Mouse (Mus musculus): ENCODE data around the gene Rtel1. TPM values are rescaled to one million over a fixed set of nuclear protein-coding genes. Genes with fewer than 3 reads are reported as not detected.

The Rtel1 gene
- 31.5 TPM for polyA plus RNA-seq (2014; fragmentation: Illumina TruSeq; extraction: RNeasy Lipid Tissue Mini Kit (QIAGEN cat#74804); ENCODE audit: low read depth, low replicate concordance)

DNA sequence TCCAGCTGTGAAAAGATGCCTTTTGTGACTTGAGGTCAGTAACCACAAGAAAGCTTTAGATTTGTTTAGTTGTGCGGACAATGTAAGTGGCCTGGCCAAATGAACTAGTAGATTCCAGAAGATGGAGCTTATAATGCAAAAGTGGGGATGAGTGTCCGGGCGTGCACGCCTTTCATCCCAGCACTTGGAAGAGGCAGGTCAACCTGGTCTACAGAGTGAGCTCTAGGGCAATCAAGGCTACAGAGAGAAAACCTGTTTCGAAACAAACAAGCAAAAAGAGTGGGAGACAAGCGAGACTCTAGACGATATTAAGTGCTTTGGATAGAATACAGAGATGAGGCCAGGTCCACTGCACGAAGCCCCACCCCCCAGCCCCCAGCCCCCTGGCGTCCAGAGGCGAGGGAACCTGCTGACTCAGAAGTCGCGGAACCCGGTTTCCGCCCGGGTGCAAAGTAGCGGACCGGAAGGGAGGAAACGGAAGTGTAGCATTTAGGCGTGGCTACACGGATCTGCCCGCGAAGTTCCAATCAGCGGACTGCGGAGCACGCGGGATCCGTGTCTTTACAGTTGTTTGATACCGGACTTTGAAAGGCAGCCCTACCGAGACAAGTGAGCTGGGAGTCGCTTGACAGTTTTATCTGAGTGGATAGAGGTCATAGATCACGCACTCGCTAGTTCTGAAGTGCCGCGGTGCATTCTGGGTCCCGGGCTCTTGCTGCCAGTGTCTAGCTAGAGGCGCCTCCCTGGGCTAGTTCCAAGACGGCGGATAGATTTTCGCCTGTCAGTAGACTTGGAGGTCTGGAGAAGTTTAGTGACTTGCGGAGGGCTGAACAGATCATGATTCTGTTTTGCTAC, at the start of gene Rtel1:
TSS of gene Rtel1 (plus strand) at position 492 of the 855 bp plus-strand sequence.

DNA sequence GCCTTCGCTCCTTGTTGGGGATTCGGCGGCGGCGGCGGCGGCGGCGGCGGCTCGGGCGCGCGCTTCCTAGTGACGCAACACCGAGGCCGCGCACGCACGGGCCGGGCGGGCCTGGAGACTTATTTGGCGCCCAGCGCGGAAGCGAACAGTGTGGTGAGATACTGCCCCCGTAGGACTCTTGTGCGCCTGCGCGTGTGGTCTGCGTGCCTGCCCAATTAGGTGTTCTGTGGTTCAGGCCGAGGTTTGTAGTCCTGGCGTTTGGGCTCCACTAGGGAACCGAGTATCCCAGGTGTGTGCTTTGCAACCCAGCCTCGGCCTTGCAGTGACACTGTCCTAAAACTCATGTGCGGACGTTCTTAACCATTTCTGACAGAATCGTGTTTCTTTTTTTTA, 31.6 kb upstream of the Rtel1 start, which contains the start of gene Gmeb2:
TSS of gene Gmeb2 (minus strand) at position 78 of the 393 bp plus-strand sequence.

DNA sequence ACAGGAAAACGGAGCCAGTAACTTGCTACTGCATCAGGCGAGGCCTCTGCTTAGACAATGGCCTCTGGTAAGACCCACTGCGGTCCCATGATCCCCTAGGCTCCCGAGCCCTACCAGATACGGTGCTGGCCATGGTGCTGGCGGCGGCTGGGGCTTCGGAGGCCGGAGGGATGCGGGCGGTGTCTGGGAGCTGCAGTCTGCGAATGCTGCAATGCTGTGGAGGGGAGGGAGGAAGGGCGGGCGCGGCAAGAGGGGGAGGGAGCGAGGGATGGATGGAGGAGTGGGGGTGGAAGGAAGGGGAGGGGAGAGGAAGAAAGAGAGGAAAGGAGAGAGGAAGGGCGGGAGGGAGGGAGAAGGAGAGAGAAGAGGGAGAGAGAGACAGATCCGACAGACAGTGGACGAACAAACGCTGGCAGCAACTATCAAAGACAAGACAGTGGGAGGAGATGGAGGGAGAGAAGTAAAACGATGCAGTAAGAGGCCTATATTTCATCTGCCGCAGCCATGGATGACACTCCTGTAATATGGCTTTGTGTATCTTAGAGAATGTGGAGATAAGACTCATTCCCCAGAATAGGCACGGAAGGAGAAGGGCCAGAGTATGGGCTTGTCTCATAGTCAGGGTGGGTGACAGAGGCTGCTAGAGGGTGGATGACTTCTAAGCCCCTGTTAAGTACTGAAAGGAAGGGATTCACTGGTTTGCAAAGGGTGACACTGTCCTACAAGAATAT, 5.3 kb upstream of the Rtel1 start, which contains the start of gene Stmn3:
TSS of gene Stmn3 (minus strand) at position 421 of the 731 bp plus-strand sequence.

DNA sequence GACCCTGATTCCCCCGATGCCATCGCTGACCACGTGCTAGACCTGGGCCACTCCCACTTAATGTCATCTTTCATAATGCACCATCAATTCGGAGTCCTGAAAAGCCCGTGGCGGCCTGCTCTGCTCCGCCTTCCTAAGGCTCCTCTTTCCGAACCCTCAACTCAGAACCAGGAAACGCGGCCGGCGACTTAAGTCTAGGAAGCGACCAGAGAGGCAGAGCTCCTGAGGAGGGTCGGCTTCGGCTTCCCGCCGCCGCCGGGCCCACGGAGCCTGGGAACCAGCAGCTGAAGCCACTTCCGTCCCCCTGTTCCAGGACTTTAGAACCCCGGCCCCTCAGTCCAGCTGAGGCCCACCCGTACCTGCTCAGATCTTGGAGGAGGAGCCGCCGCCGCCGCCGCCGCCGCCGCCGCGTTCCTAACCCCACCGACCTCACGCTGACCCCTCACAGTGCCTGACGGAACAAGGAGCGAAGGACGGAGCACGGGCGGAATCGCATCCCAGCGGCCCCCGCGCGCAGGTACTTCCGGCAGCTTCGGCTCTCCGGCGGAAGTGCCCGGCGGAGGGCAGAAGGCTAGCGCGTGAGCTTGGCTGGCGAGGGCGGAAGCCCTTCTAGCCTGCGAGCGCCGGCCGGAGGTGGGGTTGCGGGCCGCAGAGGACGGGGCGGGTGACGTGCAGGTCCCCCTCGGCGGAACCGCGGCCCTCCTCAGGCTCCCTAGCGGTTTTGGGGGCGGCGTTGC, 45.5 kb downstream of the Rtel1 start, which contains the start of the genes Zgpat and Arfrp1:
TSS of gene Zgpat (plus strand) at position 69 of the 737 bp plus-strand sequence.
TSS of gene Arfrp1 (minus strand) at position 545 of the 737 bp plus-strand sequence.

DNA sequence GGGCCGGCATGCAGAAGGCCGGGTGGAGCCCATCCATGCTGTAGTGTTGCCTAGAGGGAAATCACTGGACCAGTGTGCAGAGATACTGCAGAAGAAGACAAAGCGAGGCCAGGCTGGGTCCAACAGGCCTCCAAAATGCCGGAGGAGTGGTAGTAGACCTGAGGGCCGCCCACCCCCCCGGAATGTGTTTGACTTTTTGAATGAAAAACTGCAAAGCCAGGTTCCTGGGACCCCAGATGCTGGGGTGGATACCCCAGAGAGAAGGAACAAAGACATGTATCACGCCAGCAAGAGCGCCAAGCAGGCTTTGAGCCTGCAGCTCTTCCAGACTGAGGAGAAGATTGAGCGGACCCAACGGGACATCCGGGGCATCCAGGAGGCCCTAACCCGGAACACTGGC, 60.2 kb downstream of the Rtel1 start, which contains the start of gene Lime1:
TSS of gene Lime1 (plus strand) at position 301 of the 400 bp plus-strand sequence.

Other genes starting within 250 kb of the Rtel1 start
- 0.16 TPM for gene Kcnq2, start 184.4 kb upstream of the Rtel1 start, polyA plus RNA-seq (2014; fragmentation: Illumina TruSeq; extraction: RNeasy Lipid Tissue Mini Kit (QIAGEN cat#74804); ENCODE audit: low read depth, low replicate concordance)
- gene Eef1a2, start 162.7 kb upstream of the Rtel1 start, polyA plus RNA-seq (2014; fragmentation: Illumina TruSeq; extraction: RNeasy Lipid Tissue Mini Kit (QIAGEN cat#74804); ENCODE audit: low read depth, low replicate concordance): not detected
- gene Ppdpf, start 132.5 kb upstream of the Rtel1 start, polyA plus RNA-seq (2014; fragmentation: Illumina TruSeq; extraction: RNeasy Lipid Tissue Mini Kit (QIAGEN cat#74804); ENCODE audit: low read depth, low replicate concordance): 69.1 TPM
- not detected for gene Ptk6, start 117.0 kb upstream of the Rtel1 start, polyA plus RNA-seq (2014; fragmentation: Illumina TruSeq; extraction: RNeasy Lipid Tissue Mini Kit (QIAGEN cat#74804); ENCODE audit: low read depth, low replicate concordance)
- gene Srms, start 106.6 kb upstream of the Rtel1 start, polyA plus RNA-seq (2014; fragmentation: Illumina TruSeq; extraction: RNeasy Lipid Tissue Mini Kit (QIAGEN cat#74804); ENCODE audit: low read depth, low replicate concordance): 0.67 TPM
- 3.9 TPM for gene Fndc11, start 99.7 kb upstream of the Rtel1 start, polyA plus RNA-seq (2014; fragmentation: Illumina TruSeq; extraction: RNeasy Lipid Tissue Mini Kit (QIAGEN cat#74804); ENCODE audit: low read depth, low replicate concordance)
- 6.7 TPM for gene Helz2, start 77.7 kb upstream of the Rtel1 start, polyA plus RNA-seq (2014; fragmentation: Illumina TruSeq; extraction: RNeasy Lipid Tissue Mini Kit (QIAGEN cat#74804); ENCODE audit: low read depth, low replicate concordance)
- 11.4 TPM for gene Gmeb2, start 31.7 kb upstream of the Rtel1 start, polyA plus RNA-seq (2014; fragmentation: Illumina TruSeq; extraction: RNeasy Lipid Tissue Mini Kit (QIAGEN cat#74804); ENCODE audit: low read depth, low replicate concordance)
- gene Stmn3, start 5.2 kb upstream of the Rtel1 start, polyA plus RNA-seq (2014; fragmentation: Illumina TruSeq; extraction: RNeasy Lipid Tissue Mini Kit (QIAGEN cat#74804); ENCODE audit: low read depth, low replicate concordance): not detected
- 31.6 TPM for gene Zgpat, start 45.2 kb downstream of the Rtel1 start, polyA plus RNA-seq (2014; fragmentation: Illumina TruSeq; extraction: RNeasy Lipid Tissue Mini Kit (QIAGEN cat#74804); ENCODE audit: low read depth, low replicate concordance)
- 46.8 TPM for gene Arfrp1, start 45.7 kb downstream of the Rtel1 start, polyA plus RNA-seq (2014; fragmentation: Illumina TruSeq; extraction: RNeasy Lipid Tissue Mini Kit (QIAGEN cat#74804); ENCODE audit: low read depth, low replicate concordance)
- 22.9 TPM for gene Lime1, start 60.3 kb downstream of the Rtel1 start, polyA plus RNA-seq (2014; fragmentation: Illumina TruSeq; extraction: RNeasy Lipid Tissue Mini Kit (QIAGEN cat#74804); ENCODE audit: low read depth, low replicate concordance)
- gene Zbtb46, start 139.7 kb downstream of the Rtel1 start, polyA plus RNA-seq (2014; fragmentation: Illumina TruSeq; extraction: RNeasy Lipid Tissue Mini Kit (QIAGEN cat#74804); ENCODE audit: low read depth, low replicate concordance): 6.7 TPM
- 1.0 TPM for gene Abhd16b, start 173.5 kb downstream of the Rtel1 start, polyA plus RNA-seq (2014; fragmentation: Illumina TruSeq; extraction: RNeasy Lipid Tissue Mini Kit (QIAGEN cat#74804); ENCODE audit: low read depth, low replicate concordance)
- gene Tpd52l2, start 177.4 kb downstream of the Rtel1 start, polyA plus RNA-seq (2014; fragmentation: Illumina TruSeq; extraction: RNeasy Lipid Tissue Mini Kit (QIAGEN cat#74804); ENCODE audit: low read depth, low replicate concordance): 82.0 TPM
- gene Dnajc5, start 200.7 kb downstream of the Rtel1 start, polyA plus RNA-seq (2014; fragmentation: Illumina TruSeq; extraction: RNeasy Lipid Tissue Mini Kit (QIAGEN cat#74804); ENCODE audit: low read depth, low replicate concordance): 60.9 TPM